ENCODE assay signal across 25 mouse cellular contexts in the genomic region with DNA sequence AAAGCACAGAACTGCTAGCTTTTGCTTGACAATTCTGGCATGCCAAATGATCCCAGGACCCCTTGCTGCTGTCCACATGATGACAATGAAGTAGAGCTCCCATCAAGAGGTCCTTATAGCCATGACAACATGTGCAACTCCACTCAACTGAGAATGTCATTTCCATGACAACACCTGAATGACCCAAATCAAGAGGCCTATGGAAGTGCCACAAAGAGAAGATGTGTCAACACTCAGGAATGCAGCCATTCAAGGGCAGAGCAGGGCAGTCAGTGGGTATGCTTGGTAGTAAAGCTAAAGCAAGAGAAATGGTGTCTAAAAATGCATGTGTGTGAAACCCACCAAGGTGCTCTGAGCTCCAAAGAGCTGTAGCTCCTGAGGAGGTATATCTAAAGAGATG.
A peak's percentile ranks its signal among the peaks of the same experiment; 100 is the strongest.
DNase-seq lines count a peak whose midpoint lies in the region; ATAC-seq and TF ChIP-seq lines count a peak whose summit lies in the region.
"Had no signal": no experiment of that assay in that cellular context is flagged by ENCODE, and none has a peak within 500 bp of the region (broad histone marks: within the 10 kb centered on the region; RNA-seq: fewer than 3 reads in every experiment).

No protein-coding gene starts in this region.

- no peak overlapping the region for H3K4me3 ChIP-seq in heart, postnatal 0 days (ENCODE audit: low read depth, low read length)
- H3K4me3 ChIP-seq: embryonic facial prominence, embryonic 10.5 days; forebrain, embryonic 15.5 days; layer of hippocampus, adult 2 months; limb, embryonic 10.5 days; liver, embryonic 15.5 days; midbrain, embryonic 15.5 days; neural tube, embryonic 12.5 days had no signal

- TF ChIP-seq EP300 in heart, postnatal 0 days (IDR thresholded peaks at IDR 0.05; ENCODE audit: low read depth), result no peak

- H3K4me2 ChIP-seq in heart, postnatal 0 days (ENCODE audit: low read depth, low read length), result no peak overlapping the region
- H3K4me2 ChIP-seq: forebrain, embryonic 15.5 days; liver, embryonic 15.5 days; midbrain, embryonic 15.5 days; neural tube, embryonic 12.5 days had no signal

- H3K9ac ChIP-seq in heart, postnatal 0 days (replicated peaks; ENCODE audit: low read depth, low read length), result no peak overlapping the region
- H3K9ac ChIP-seq: forebrain, embryonic 15.5 days; liver, embryonic 15.5 days; midbrain, embryonic 15.5 days; neural tube, embryonic 12.5 days had no signal

- ATAC-seq in heart, postnatal 0 days (ENCODE audit: insufficient read depth, low read depth), result peak; percentile 66; the same call in 1 of the 2 replicates
- ATAC-seq: forebrain, embryonic 15.5 days; hindbrain, embryonic 16.5 days; intestine, embryonic 16.5 days; midbrain, embryonic 15.5 days had no signal

- no peaks in the 10 kb centered on the region for H3K4me1 ChIP-seq in heart, postnatal 0 days (ENCODE audit: control insufficient read depth, insufficient read depth)
- H3K4me1 ChIP-seq: embryonic facial prominence, embryonic 10.5 days; limb, embryonic 10.5 days; liver, embryonic 15.5 days; midbrain, embryonic 15.5 days; neural tube, embryonic 12.5 days had no signal

- TF ChIP-seq CTCF in heart, postnatal 0 days (IDR thresholded peaks at IDR 0.05; ENCODE audit: low read depth), result no peak

- no peaks in the 10 kb centered on the region for H3K9me3 ChIP-seq in heart, postnatal 0 days (replicated peaks; ENCODE audit: control insufficient read depth, low read length)
- H3K9me3 ChIP-seq: embryonic facial prominence, embryonic 10.5 days; forebrain, embryonic 15.5 days; limb, embryonic 10.5 days; liver, embryonic 15.5 days; midbrain, embryonic 15.5 days; neural tube, embryonic 12.5 days had no signal

- intact Hi-C loops in heart, postnatal 25 days (cut with DNase I), result no loop called here

- H3K27ac ChIP-seq in heart, postnatal 0 days (ENCODE audit: low read depth), result no peak overlapping the region
- H3K27ac ChIP-seq: embryonic facial prominence, embryonic 10.5 days; forebrain, embryonic 15.5 days; layer of hippocampus, adult 2 months; limb, embryonic 10.5 days; liver, embryonic 15.5 days; macrophage; midbrain, embryonic 15.5 days; neural tube, embryonic 12.5 days had no signal

- DNase-seq in adrenal gland, adult 8-10 months, result peak; percentile 3
- no peak for DNase-seq in adrenal gland, adult 18-20 months (ENCODE audit: low spot score in 2 of 2)
- peak; percentile 17 for DNase-seq in heart, postnatal 0 days (ENCODE audit: low spot score)
- DNase-seq in heart, postnatal 25 days (ENCODE audit: low spot score), result no peak
- peak; percentile 13 for DNase-seq in lung, postnatal 36 days
- no peak for DNase-seq in lung, postnatal 10 days
- no peak for DNase-seq in right cerebral cortex, postnatal 14 days
- DNase-seq: cerebellum, adult 11 months; cerebellum, postnatal 10 days; gastrocnemius, postnatal 14 days; kidney, postnatal 25 days; liver; right cerebral cortex, postnatal 4 days; thymus, postnatal 14 days had no signal

- H3K36me3 ChIP-seq in heart, postnatal 0 days (replicated peaks; ENCODE audit: control insufficient read depth, insufficient read depth, low read length), result no peaks in the 10 kb centered on the region
- H3K36me3 ChIP-seq: embryonic facial prominence, embryonic 10.5 days; forebrain, embryonic 15.5 days; G1E; limb, embryonic 10.5 days; liver, embryonic 15.5 days; midbrain, embryonic 15.5 days; neural tube, embryonic 12.5 days had no signal

- no peaks in the 10 kb centered on the region for H3K27me3 ChIP-seq in heart, postnatal 0 days (ENCODE audit: control insufficient read depth, insufficient read depth, low read length)
- H3K27me3 ChIP-seq: forebrain, embryonic 15.5 days; liver, embryonic 15.5 days; midbrain, embryonic 15.5 days; neural tube, embryonic 12.5 days had no signal

Comparison
In these comparisons a context has a peak if more than half of its experiments do, and no peak if none do; other contexts are left out.
1. DNase-seq: peak in adrenal gland, adult 8-10 months (single experiment), heart, postnatal 0 days (single experiment) and lung, postnatal 36 days (single experiment); none in adrenal gland, adult 18-20 months (0 of 2), heart, postnatal 25 days (single experiment), lung, postnatal 10 days (single experiment) and right cerebral cortex, postnatal 14 days (single experiment).